Mouse (Mus musculus) liver, embryonic 13.5 days (tissue): Measurements from ENCODE around the gene Rfk. TPM values are rescaled to one million over a fixed set of nuclear protein-coding genes. Genes with fewer than 3 reads are reported as not detected.

ENCODE experiments used
- ATAC-seq: fragments of 200-750 bp; cut with Nextera tagmentation; 2 replicates; pipeline ENCODE4 v1.8.0; 2017; ENCODE audit warnings: low read depth, mild to moderate bottlenecking, moderate number of reproducible peaks, moderate library complexity
- DNase-seq: peaks from one replicate; pipeline ENCODE4 v3.0.0; 2022
- H3K27ac ChIP-seq: fragments of 300-500 bp; sonication (generic); 2 replicates; pipeline ENCODE4 v1.5.1; 2015; ENCODE audit warnings: moderate library complexity, mild to moderate bottlenecking, inconsistent platforms
- H3K27me3 ChIP-seq: fragments of 300-500 bp; sonication (generic); 2 replicates; pipeline ENCODE4 v1.6.1; 2015; ENCODE audit warnings: mild to moderate bottlenecking, inconsistent platforms
- H3K36me3 ChIP-seq: fragments of 300-500 bp; sonication (generic); 2 replicates; pipeline ENCODE4 v1.6.1; 2015; ENCODE audit warnings: mild to moderate bottlenecking, inconsistent platforms
- H3K4me1 ChIP-seq: fragments of 300-500 bp; sonication (generic); replicated peaks from 2 replicates; pipeline ENCODE4 v1.6.1; 2015; ENCODE audit warnings: inconsistent platforms
- H3K4me2 ChIP-seq: fragments of 300-500 bp; sonication (generic); 2 replicates; pipeline ENCODE4 v1.6.1; 2015; ENCODE audit warnings: inconsistent platforms, mild to moderate bottlenecking, moderate library complexity
- H3K4me3 ChIP-seq: fragments of 300-500 bp; sonication (generic); replicated peaks from 2 replicates; pipeline ENCODE4 v1.5.1; 2015; ENCODE audit warnings: mild to moderate bottlenecking, inconsistent platforms
- H3K9ac ChIP-seq: fragments of 300-500 bp; sonication (generic); 2 replicates; pipeline ENCODE4 v1.6.1; 2015; ENCODE audit warnings: mild to moderate bottlenecking, inconsistent platforms
- H3K9me3 ChIP-seq: fragments of 300-500 bp; sonication (generic); replicated peaks from 2 replicates; pipeline ENCODE4 v1.6.1; 2016; ENCODE audit warnings: inconsistent platforms
- WGBS: fragments of 180-500 bp; shearing (Covaris S2); methylation state at CpG from one replicate; pipeline ENCODE4 v1.1.7; 2015; ENCODE audit not compliant: insufficient replicate concordance; 5-methylcytosine and 5-hydroxymethylcytosine counted together
- polyA plus RNA-seq: library from polyadenylated mRNA; unstranded; fragments of >200 nt; fragmentation: Nextera tagmentation; extraction: Ambion mirVana; gene quantifications from 2 replicates; pipeline ENCODE4 v1.2.1, GENCODE M21; 2015

The Rfk gene
- polyA plus RNA-seq, 1 experiment from 2014 or later: 73.0 TPM

DNA sequence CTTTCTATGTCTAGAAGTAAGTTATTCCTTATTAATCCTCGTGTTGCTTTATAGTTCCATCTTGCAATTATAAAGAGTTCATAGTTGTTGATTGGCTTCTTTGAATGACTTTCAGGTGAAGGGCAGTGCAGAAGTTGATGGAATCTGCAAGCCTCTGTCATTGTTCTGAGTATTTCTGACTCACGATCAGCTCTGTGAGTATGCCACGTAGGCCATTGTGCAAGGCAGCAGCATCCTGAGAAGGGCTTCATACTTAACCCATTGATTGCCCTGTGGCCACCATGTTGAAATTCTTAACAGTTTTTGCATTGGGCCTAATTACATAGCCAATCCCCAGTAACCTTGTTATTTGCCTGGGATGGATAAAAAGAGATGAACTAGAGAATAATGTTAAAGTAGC lies 15.5 kb downstream of the Rfk start:
- H3K36me3 ChIP-seq: no peaks in the 10 kb centered on the region
- no peak for DNase-seq
- no peak overlapping the region for H3K4me2 ChIP-seq
- H3K9me3 ChIP-seq: no peaks in the 10 kb centered on the region
- no peak for ATAC-seq
- peaks cover 26% of the 10 kb centered on the region for H3K4me1 ChIP-seq
- no peak overlapping the region for H3K4me3 ChIP-seq
- no peak overlapping the region for H3K27ac ChIP-seq
- H3K27me3 ChIP-seq: no peaks in the 10 kb centered on the region
- H3K9ac ChIP-seq: no peak overlapping the region
- WGBS: 53% methylated on average over 3 of the region's 3 CpGs

DNA sequence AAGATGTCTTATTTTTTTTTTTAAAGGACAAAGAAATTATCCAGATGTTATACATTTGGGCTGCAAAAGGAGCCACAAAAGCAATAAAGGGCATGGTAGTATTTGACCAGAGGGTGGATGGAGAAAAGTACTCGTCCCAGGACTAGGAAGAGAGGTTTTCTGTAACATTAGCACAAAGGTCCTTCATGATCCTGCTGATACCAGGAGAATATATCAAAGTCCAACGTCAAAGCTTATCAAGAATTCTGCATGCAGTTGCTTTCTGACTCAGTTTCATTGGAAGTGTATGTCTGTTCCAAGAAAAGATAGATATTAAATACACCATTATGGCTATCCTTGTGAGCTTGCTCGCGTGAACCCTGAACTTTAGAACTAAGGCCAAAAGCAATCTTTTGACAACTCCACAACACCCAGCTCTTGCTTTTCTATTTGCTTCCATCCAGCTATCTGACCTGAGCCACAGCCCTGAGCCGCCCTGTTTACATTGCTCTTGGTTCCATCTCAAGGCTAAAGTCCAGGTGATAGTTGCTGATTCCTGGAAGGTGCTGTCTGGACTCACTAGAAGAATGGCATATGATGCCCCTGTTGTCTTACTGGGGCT lies 16.7 kb downstream of the Rfk start:
- DNase-seq (no peak), ATAC-seq (peak; percentile 68)
- peaks cover 26% of the 10 kb centered on the region for H3K4me1 ChIP-seq
- no peaks in the 10 kb centered on the region for H3K36me3 ChIP-seq
- H3K4me3 ChIP-seq: no peak overlapping the region
- no peaks in the 10 kb centered on the region for H3K9me3 ChIP-seq
- H3K27me3 ChIP-seq: no peaks in the 10 kb centered on the region
- no peak overlapping the region for H3K4me2 ChIP-seq
- no peak overlapping the region for H3K9ac ChIP-seq
- 28% methylated on average over 5 of the region's 5 CpGs for WGBS
- H3K27ac ChIP-seq: peak overlapping the region; percentile 37

DNA sequence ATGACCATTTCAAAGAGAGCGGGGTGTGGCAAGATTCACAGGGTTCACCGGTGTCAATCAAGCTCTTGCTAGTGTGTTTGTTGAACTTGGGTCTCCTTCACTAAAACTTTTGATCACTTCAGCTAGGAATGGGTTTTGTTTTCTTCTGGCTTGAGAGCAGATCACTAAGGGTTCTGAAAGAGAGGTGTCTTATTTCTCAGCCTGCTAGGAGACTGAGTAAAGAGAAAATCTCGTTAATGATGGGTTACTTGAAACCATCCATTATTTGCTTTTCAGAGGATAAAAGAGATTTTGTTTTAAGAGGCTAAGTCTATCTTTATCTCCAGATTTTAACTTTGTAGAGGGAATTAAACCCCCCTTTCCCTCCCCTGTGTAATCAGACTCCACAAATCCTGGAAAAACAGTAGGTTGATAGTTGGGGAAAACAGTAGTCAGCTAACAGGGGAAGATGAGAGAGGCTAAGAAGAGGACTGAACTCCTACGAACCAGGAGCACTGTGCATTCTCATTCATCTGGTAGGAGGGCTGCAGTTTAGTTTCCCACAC lies 19.1 kb downstream of the Rfk start:
- ATAC-seq: no peak
- Histone ChIP-seq H3K4me1 (peaks cover 16% of the 10 kb centered on the region), H3K4me2 (no peak overlapping the region), H3K9ac (no peak overlapping the region), H3K9me3 (no peaks in the 10 kb centered on the region), H3K27me3 (no peaks in the 10 kb centered on the region), H3K27ac (no peak overlapping the region), H3K4me3 (no peak overlapping the region), H3K36me3 (no peaks in the 10 kb centered on the region)
- no peak for DNase-seq
- 58% methylated on average over 4 of the region's 4 CpGs for WGBS

DNA sequence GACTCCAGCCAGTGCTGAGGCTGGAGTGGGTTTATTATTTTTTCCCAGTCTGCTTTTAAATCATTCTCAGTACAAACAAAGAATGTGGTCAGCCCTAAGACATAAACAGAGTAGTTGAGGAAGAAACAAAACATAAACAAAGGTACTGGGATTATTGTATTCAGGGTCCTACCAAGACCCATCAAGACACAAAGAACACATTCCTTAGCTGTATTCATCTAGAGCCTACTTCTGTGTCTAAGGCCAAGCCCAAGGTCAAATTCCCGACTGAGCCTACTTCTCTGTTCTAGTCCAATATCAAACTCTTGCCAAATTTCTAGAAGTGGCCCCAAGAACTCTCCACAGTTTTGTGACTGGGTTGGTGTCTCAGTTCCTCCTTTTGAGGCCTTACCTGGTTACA lies 24.0 kb downstream of the Rfk start:
- 45% methylated on average over 1 of the region's 1 CpGs for WGBS

GRCm38 (mm10) chr19:17423306-17423705 lies 29.5 kb downstream of the Rfk start:
- Histone ChIP-seq H3K4me2 (no peak overlapping the region), H3K27me3 (no peaks in the 10 kb centered on the region), H3K36me3 (no peaks in the 10 kb centered on the region), H3K9ac (no peak overlapping the region), H3K4me3 (no peak overlapping the region), H3K27ac (no peak overlapping the region), H3K4me1 (no peaks in the 10 kb centered on the region), H3K9me3 (no peaks in the 10 kb centered on the region)
- ATAC-seq: no peak
- DNase-seq: no peak
- 20% methylated on average over 3 of the region's 3 CpGs for WGBS

More for the DNA sequence above, 24.0 kb downstream of the Rfk start:
- Histone ChIP-seq H3K4me1 (no peaks in the 10 kb centered on the region), H3K27ac (no peak overlapping the region), H3K9me3 (no peaks in the 10 kb centered on the region), H3K36me3 (no peaks in the 10 kb centered on the region), H3K27me3 (no peaks in the 10 kb centered on the region), H3K4me2 (no peak overlapping the region), H3K4me3 (no peak overlapping the region), H3K9ac (no peak overlapping the region)
- DNase-seq (no peak), ATAC-seq (no peak)

- Histone ChIP-seq H3K9ac (no peak overlapping the region), H3K27ac (no peak overlapping the region), H3K4me2 (no peak overlapping the region), H3K4me1 (no peaks in the 10 kb centered on the region), H3K27me3 (no peaks in the 10 kb centered on the region), H3K9me3 (no peaks in the 10 kb centered on the region), H3K36me3 (no peaks in the 10 kb centered on the region), H3K4me3 (no peak overlapping the region)
- DNase-seq: no peak
- no peak for ATAC-seq
- 66% methylated on average over 2 of the region's 2 CpGs for WGBS
Observed at GRCm38 (mm10) chr19:17427824-17428560, 34.1 kb downstream of the Rfk start.

GRCm38 (mm10) chr19:17428561-17428914 lies 34.7 kb downstream of the Rfk start:
- 51% methylated on average over 2 of the region's 2 CpGs for WGBS
- Histone ChIP-seq H3K4me2 (no peak overlapping the region), H3K27me3 (no peaks in the 10 kb centered on the region), H3K27ac (no peak overlapping the region), H3K4me1 (no peaks in the 10 kb centered on the region), H3K9ac (no peak overlapping the region), H3K36me3 (no peaks in the 10 kb centered on the region), H3K9me3 (no peaks in the 10 kb centered on the region), H3K4me3 (no peak overlapping the region)
- ATAC-seq (no peak), DNase-seq (no peak)

DNA sequence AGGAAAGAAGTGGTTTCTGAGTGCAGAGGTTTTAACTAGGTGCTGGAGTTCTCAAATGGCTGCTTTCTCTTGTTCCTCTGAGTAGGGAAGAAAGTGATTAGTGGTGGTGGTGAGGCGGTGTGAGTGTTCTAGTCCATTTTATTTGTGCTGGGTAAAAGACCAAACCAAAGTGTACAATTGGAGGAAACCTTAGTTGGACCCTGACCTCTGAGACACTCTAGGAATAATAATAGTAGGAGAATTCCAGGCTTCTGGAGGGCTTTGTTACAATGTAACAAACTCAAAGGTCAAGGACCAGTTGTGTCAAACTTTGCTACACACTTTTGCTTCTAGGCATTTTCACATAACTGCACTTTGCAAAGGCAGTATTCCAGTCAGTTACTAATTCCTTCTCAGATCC lies 42.8 kb downstream of the Rfk start:
- Histone ChIP-seq H3K4me3 (no peak overlapping the region), H3K9ac (no peak overlapping the region), H3K27me3 (no peaks in the 10 kb centered on the region), H3K27ac (no peak overlapping the region), H3K36me3 (no peaks in the 10 kb centered on the region), H3K9me3 (no peaks in the 10 kb centered on the region), H3K4me2 (no peak overlapping the region), H3K4me1 (no peaks in the 10 kb centered on the region)
- 58% methylated on average over 1 of the region's 1 CpGs for WGBS
- DNase-seq: no peak
- no peak for ATAC-seq

DNA sequence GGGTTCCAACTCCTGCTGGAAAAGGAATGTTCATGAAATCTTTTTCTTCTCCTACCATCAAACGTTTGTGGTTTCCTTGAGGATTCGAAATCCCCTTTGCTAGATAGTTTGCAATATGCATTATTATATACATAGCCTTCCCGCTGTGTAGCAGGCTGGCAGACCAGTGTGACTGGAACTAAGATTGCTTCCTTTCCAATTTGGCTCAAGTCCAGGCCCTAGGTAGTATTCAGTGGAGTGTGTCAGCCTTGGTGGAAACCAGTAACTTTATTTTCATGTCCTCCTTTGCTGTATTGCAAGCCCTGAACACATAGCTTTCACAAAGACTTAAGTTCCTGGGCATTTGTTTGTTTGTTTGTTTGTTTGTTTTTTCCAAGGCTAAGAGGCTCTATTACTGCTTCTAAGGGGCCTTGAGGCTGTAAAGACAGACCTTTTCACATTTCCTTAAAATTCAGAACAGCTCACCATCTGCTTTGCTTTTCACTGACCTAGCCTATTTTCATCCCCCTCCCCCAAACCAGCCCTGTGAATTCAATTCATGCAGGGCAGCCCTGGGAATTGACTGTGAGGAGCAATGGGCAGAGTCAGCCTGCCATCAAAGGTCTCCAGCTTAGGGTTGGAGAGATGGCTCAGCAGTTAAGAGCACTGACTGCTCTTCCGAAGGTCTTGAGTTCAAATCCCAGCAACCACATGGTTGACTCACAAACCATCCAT lies 45.8 kb downstream of the Rfk start:
- Histone ChIP-seq H3K4me1 (peaks cover 4% of the 10 kb centered on the region; the same call in 1 of the 2 replicates), H3K27me3 (no peaks in the 10 kb centered on the region), H3K4me3 (no peak overlapping the region), H3K27ac (no peak overlapping the region), H3K9ac (no peak overlapping the region), H3K36me3 (no peaks in the 10 kb centered on the region), H3K9me3 (no peaks in the 10 kb centered on the region), H3K4me2 (no peak overlapping the region)
- no peak for ATAC-seq
- 64% methylated on average over 4 of the region's 4 CpGs for WGBS
- no peak for DNase-seq

- H3K4me3 ChIP-seq: no peak overlapping the region
- H3K9me3 ChIP-seq: no peaks in the 10 kb centered on the region
- H3K27me3 ChIP-seq: no peaks in the 10 kb centered on the region
- H3K27ac ChIP-seq: no peak overlapping the region
- no peak for DNase-seq
- ATAC-seq: peak; percentile 43; the same call in 1 of the 2 replicates
- H3K4me2 ChIP-seq: no peak overlapping the region
- H3K4me1 ChIP-seq: peaks cover 4% of the 10 kb centered on the region; the same call in 1 of the 2 replicates
- 46% methylated on average over 7 of the region's 7 CpGs for WGBS
- no peak overlapping the region for H3K9ac ChIP-seq
- no peaks in the 10 kb centered on the region for H3K36me3 ChIP-seq
Observed at GRCm38 (mm10) chr19:17443581-17443980, 49.7 kb downstream of the Rfk start.
